Mouse (Mus musculus): Measurements from ENCODE around the gene Olfr957.

Gene Olfr957

DNA sequence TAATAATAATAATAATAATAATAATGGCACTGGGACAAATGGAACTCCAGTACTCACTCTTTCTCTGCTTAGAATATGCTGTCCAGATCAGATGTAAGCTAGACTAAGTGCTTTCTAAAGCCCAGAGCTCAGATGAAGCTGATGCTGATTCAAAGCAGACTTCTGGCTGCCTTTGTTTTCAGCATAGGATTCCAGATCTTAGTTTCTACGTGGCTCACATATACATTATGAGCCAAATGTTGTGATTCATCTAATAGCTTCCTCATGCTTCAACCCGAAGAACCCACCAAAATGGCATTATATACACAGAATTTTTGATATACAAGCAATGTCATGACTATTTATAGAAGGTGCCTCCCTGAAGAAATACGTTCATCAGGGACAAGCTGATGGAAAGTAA, at the start of gene Olfr957:
Olfr957 (minus strand) TSS at position 279 of the 400 bp plus-strand sequence.
- DNase-seq, result no peak

DNA sequence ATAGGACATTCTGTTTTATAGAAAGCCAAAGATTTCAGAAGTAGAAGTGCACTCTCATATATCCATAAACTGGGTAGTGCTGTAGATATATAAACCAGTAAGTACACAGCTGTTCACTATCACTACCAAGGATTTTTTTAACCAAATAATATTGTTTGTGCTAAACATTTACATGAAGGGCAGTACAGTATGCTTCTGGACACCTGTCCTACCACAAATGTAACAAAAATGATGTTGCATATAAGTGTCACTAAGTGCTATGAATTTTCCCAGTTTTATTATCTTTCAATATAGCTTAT, 42.7 kb upstream of the Olfr957 start:
- no peak for DNase-seq

DNA sequence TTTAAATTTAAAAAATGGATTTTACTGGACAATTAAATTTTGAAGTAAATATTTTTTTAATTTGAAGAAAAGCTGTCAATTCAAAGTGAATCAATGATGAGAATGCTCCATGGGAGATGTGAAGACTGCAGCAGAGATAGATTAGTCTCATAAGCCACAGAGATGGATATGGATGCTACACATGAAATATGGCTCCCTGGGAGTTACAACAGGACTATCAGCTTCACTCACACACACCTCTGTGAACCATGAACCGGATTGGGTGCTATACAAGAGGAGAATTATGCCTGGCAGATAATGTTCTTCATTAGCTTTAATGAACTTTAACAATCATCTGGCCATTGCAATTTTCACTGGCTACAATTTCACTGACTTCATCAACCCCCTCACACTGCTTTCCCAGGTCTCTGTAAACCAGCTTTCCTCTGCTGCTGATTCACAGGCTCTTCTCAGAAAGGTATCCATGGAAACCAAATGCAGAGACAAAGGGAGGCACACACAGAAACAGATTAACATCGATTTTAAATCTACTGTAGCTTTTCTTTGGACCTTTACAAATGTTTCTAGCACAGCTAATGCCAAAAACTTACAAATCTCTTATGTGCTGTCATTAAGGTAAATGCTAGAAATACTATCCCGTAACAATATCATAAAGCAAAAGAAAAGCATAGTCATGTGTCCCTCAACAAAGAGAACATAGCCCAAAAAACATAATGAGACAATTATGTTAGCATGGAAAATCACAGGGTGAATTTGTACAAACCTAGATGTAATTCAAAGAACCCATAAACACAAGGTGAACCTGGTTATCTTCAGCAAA, 42.1 kb upstream of the Olfr957 start:
- DNase-seq, result no peak

DNA sequence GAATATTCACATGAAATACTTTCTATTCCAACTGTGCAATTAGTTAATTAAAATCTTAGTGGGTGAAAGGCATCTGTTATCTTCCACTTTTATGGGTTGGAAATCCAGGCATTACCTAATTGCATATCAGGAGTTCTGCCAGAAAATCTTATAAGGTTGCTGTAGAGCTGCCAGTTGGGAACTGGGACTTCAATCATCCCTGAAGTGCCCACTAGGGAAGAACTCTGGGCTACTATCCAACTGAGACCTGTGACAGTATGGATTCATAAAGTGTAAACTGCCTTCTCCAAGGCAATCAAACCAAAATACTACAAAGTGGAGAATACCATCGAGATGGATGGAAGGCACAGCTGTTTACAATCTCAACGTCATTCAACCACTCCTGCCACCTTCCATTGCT, 38.3 kb upstream of the Olfr957 start, which contains the start of gene Olfr958:
Olfr958 (minus strand) TSS at position 109 of the 400 bp plus-strand sequence.
- no peak for DNase-seq

DNA sequence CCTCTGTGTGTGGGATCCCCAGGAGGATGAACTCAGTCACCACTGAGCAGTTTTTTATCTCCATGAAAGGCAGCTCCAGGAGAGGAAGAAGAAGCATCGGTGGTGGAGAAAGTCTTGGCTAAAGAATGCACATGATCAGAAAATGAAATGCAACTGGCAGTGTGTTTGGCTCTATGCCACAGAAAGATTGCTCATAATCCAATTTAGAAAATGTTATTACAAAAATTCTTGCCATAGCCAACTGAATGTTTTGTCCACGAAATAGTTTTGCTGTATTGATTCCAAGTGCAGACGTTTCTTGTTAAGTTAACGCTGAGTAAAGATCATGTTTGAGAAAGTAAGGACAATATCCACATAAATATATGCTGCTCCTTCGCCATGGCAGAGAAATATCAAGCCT, 35.2 kb upstream of the Olfr957 start:
- no peak for DNase-seq

DNA sequence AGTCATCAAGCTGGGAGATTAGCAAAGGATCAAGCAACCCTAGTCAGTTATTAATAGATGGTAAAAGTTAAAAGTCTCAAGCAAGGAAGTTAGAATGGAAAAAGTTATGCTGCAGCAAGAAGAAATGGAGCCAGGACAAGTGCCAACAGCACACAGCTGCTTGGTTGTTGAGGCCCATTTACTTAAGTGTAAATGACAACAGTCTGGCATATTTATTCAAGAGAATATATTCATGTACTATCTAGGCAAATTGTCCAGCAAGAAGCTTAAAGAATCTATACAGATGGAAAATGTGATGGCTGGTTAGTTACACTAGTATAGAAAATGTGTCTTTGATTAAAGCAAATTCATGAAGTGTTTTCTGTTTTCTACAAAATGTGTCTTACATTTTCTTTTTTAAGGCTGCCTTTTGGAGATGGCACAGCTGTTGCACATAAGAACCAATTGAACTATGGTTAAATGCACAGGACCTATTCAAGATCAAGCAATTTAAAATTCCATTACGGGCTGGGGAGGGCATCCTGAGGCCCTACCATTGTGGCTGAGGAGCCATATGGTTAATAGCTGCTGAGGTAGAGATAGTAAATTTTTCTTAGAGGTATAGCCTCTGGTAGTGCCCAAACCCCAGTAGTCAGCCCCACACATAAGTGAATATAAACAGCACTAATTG, 8.1 kb upstream of the Olfr957 start:
- no peak for DNase-seq

DNA sequence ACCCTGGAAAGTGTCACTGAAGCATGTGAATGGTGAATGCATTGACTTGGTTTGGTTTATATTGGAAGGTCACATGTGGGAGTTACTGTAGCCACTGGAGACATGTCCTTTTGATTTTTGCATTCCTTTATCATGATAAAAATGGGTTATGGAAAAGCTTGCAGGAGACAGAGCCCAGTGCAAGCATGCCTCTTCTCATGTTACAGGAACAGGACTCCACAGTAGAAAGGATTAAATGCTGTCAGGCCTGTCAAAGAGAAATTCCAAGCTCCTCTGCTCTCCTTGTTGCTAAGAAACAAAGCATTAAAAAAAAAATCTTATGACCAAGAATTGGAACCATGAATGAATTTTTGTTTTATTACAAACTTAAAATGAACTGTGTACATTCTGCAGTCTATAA, 3.0 kb upstream of the Olfr957 start:
- DNase-seq, result no peak

DNA sequence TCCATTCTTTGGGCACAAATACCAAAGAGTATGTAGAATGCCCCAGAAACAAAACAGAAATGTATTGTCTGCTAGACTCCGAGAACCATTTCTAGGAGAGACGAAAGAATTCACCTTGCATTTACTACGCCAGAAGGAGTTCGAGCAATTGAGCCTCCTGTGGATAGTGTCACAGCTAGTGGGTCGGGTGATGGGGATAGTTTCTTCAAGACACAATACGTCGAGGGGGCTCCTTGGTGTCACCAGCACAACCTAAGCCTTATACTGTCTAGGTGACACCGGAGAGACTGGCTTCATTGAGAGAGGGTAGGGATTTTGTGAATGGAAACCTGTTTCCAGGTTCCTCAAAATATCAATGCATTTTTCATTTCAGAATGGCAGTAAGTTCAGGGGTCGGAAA, 6.2 kb downstream of the Olfr957 start:
- no peak for DNase-seq

DNA sequence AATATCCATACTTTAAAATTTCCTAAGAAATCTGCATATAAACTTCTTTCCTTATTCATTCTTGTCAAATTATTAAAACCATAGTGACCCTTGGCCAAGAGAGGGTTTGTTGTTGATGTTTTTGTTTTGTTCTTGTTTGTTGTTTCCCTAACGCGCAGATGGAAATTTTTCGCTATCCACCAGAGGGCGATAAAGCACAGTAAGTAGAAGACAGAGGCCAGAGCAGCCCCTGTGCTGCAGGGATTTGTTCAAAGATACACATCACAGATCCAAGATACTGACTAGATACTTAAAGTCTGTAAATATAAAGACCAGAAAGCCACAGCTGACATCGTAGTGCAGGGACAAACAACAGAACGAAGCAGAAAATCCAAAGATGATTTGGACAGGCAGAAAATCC, 6.6 kb downstream of the Olfr957 start:
- DNase-seq, result no peak

DNA sequence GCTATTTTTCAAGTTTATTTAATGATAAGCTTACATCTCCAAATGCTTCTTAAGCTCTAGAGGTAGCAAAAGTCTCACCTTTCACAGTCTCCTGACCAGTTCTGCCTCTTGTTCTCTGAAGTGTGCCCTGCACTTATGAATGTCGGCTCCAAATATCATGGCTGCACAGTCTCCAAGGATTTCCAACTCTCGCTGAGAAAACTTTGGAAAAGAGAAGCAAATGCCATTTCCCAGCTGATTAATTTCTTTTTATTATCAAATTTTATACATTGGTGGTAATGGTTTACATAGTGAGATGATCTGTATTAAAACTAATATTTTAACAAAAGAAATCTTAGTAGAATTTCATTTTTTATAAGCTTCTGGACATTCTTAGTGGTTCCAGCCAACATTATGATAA, 21.7 kb downstream of the Olfr957 start, which contains the start of gene Olfr44:
Olfr44 (minus strand) TSS at position 101 of the 400 bp plus-strand sequence.
- no peak for DNase-seq

DNA sequence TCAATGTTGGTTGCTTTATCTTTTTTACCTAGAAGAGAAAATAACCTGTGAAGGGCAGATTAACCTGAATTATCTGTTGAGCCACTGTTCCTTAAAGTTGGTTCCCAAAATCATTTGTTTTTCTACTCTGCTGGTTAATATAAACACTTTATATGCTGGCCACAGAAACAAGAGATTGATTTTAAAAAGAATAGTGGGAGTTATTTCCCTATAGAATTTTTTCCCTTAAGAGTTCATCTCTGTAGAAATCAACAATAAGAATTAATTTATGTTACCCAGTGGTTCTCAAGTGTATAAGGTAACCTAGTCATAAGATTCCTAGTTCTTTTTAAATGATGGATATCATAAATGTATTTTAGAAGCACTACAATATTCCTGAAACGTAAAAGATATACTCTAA, 43.8 kb downstream of the Olfr957 start, which contains the start of gene Olfr955:
Olfr955 (minus strand) TSS at position 101 of the 400 bp plus-strand sequence.
- DNase-seq, result no peak
